Mouse (Mus musculus) liver, postnatal 0 days (tissue): ENCODE data around the gene Smc1a. TPM values are rescaled to one million over a fixed set of nuclear protein-coding genes. Genes with fewer than 3 reads are reported as not detected.
"Not testable (repeated sequence)": the region's sequence is repeated elsewhere in the genome, so short reads cannot be mapped to it uniquely, and the experiment has no call there.

Experiments used
- ATAC-seq: fragments of 200-750 bp; cut with Nextera tagmentation; 2 replicates; pipeline ENCODE4 v1.8.0; 2017; ENCODE audit warnings: mild to moderate bottlenecking, moderate library complexity
- DNase-seq: peaks from one replicate; pipeline ENCODE4 v3.0.0-alpha.2; 2016
- H3K27ac ChIP-seq: fragments of 300-500 bp; sonication (generic); 2 replicates; pipeline ENCODE4 v1.5.1; 2014; ENCODE audit warnings: antibody characterized with exemption, moderate library complexity, mild to moderate bottlenecking, low read depth
- H3K27me3 ChIP-seq: fragments of 300-500 bp; sonication (generic); 2 replicates; pipeline ENCODE4 v1.6.1; 2014; ENCODE audit warnings: low read length, control low read depth, mixed read lengths; ENCODE audit not compliant: insufficient read depth
- H3K36me3 ChIP-seq: fragments of 300-500 bp; sonication (generic); replicated peaks from 2 replicates; pipeline ENCODE4 v1.6.1; 2014; ENCODE audit warnings: mild to moderate bottlenecking, control low read depth, low read length, moderate library complexity, mixed read lengths; ENCODE audit not compliant: insufficient read depth
- H3K4me1 ChIP-seq: fragments of 300-500 bp; sonication (generic); 2 replicates; pipeline ENCODE4 v1.6.1; 2014; ENCODE audit warnings: antibody characterized with exemption, mild to moderate bottlenecking, control low read depth; ENCODE audit not compliant: insufficient read depth
- H3K4me2 ChIP-seq: fragments of 300-500 bp; sonication (generic); 2 replicates; pipeline ENCODE4 v1.6.1; 2014; ENCODE audit warnings: low read depth, mild to moderate bottlenecking, low read length, moderate library complexity, mixed read lengths
- H3K4me3 ChIP-seq: fragments of 300-500 bp; sonication (generic); 2 replicates; pipeline ENCODE4 v1.5.1; 2014; ENCODE audit warnings: low read depth, low read length
- H3K9ac ChIP-seq: fragments of 300-500 bp; sonication (generic); replicated peaks from 2 replicates; pipeline ENCODE4 v1.6.1; 2014; ENCODE audit warnings: mild to moderate bottlenecking, moderate library complexity
- H3K9me3 ChIP-seq: fragments of 300-500 bp; sonication (generic); 2 replicates; pipeline ENCODE4 v1.6.1; 2016; ENCODE audit warnings: mild to moderate bottlenecking, control low read depth, low read length, mixed read lengths
- CTCF ChIP-seq: sonication (generic); IDR thresholded peaks from 2 replicates; pipeline ENCODE4 v1.5.1; 2016; ENCODE audit warnings: antibody characterized with exemption, low read depth
- EP300 ChIP-seq: IDR thresholded peaks from 2 replicates; pipeline ENCODE4 v1.6.1; 2016; ENCODE audit warnings: antibody characterized with exemption, low read depth, mild to moderate bottlenecking
- WGBS: fragments of 180-500 bp; shearing (Covaris S2); extraction: QIAGEN DNeasy Blood & Tissue Kit; methylation state at CpG from one replicate; pipeline ENCODE4 v1.1.7; 2014; ENCODE audit not compliant: insufficient replicate concordance; 5-methylcytosine and 5-hydroxymethylcytosine counted together
- polyA plus RNA-seq: library from polyadenylated mRNA; unstranded; fragments of >200 nt; fragmentation: Nextera tagmentation; extraction: Ambion mirVana; gene quantifications from 2 replicates; pipeline ENCODE4 v1.2.1, GENCODE M21; 2015

The Smc1a gene
- polyA plus RNA-seq, 1 experiment from 2014 or later = 34.0 TPM

GRCm38 (mm10) chrX:152054094-152054493 is 37.9 kb downstream of the Smc1a start:
- 87% methylated on average over 1 of the region's 1 CpGs for WGBS
- no peaks in the 10 kb centered on the region for H3K4me1 ChIP-seq
- no peak overlapping the region for H3K27ac ChIP-seq
- no peaks in the 10 kb centered on the region for H3K9me3 ChIP-seq
- no peak overlapping the region for H3K4me3 ChIP-seq
- H3K9ac ChIP-seq = no peak overlapping the region
- no peak for ATAC-seq
- no peak for DNase-seq
- TF ChIP-seq EP300 (no peak), CTCF (no peak)
- H3K27me3 ChIP-seq = no peaks in the 10 kb centered on the region
- H3K36me3 ChIP-seq = peaks cover 15% of the 10 kb centered on the region
- no peak overlapping the region for H3K4me2 ChIP-seq

DNA sequence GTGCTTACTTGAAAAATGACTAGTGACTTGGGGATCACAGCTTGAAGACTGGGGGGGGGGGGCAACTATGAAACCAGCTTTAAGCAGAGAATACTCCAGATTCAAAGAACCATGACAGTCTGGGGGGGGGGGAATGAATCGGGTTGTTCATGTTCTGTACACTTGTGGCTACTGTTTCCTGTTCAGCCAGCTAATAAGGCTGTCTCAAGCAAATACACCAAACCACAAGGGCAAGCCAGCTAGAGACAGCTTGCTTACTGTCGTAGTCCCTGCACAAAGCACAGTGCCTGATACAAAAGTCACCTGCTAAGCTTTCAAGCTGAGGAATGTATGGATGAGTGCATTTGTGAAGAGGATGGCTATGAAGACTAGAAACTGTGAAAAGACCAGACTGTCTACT is 49.4 kb downstream of the Smc1a start:
- H3K4me3 ChIP-seq = no peak overlapping the region
- H3K27ac ChIP-seq = no peak overlapping the region
- TF ChIP-seq CTCF (no peak), EP300 (no peak)
- H3K4me2 ChIP-seq = no peak overlapping the region
- no peaks in the 10 kb centered on the region for H3K27me3 ChIP-seq
- H3K4me1 ChIP-seq = no peaks in the 10 kb centered on the region
- no peak for ATAC-seq
- H3K9me3 ChIP-seq = no peaks in the 10 kb centered on the region
- DNase-seq = no peak
- peaks cover 17% of the 10 kb centered on the region for H3K36me3 ChIP-seq
- 48% methylated on average over 2 of the region's 2 CpGs for WGBS
- no peak overlapping the region for H3K9ac ChIP-seq

GRCm38 (mm10) chrX:152067789-152068188 is 51.6 kb downstream of the Smc1a start:
- DNase-seq = no peak
- H3K9me3 ChIP-seq = no peaks in the 10 kb centered on the region
- H3K9ac ChIP-seq = no peak overlapping the region
- H3K4me2 ChIP-seq = no peak overlapping the region
- TF ChIP-seq EP300 (no peak), CTCF (no peak)
- H3K4me1 ChIP-seq = no peaks in the 10 kb centered on the region
- no peak for ATAC-seq
- no peak overlapping the region for H3K27ac ChIP-seq
- 46% methylated on average over 1 of the region's 1 CpGs for WGBS
- 0 out of 2 replicates have a peak, but pooled peaks cover 6% of the 10 kb centered on the region for H3K36me3 ChIP-seq
- H3K4me3 ChIP-seq = no peak overlapping the region
- H3K27me3 ChIP-seq = no peaks in the 10 kb centered on the region

DNA sequence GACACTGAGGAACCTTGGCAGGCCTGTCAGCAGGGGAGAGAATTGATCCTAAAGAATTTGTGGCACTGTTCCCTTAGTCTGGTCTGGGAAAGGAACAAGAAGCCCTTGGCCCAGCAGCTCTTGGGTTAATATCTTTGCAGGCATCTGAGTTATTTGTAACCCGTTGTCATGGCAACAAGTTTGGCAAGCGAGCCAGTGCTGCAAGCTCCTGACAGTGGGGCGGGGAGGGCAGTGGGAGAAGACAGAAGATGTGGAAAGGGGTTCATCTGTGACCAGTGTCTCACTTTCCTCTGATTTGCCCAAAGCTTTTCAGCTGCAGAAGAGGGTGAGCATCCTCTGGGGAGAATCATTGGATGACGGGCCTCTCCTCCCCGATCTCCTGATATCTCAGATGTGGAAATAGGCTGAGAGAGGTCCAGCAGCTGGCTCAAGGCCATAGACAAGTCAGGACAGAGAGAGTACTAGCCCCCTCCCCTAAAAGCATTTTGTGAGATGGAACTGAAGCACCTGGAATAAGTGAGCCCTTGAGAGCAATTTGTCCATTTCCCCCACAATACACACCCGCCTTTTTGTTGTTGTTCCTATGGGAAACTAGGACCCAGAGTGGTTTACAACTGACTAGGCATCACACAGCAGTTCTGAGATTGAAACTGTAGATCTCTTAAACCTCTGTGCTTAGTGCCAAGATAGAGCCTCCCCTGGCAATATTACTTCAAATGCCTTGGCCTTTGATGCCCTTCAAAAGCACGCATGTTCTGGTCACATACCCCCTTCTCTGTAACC is 73.8 kb downstream of the Smc1a start:
- H3K9me3 ChIP-seq, H3K9ac ChIP-seq, H3K27ac ChIP-seq, H3K4me1 ChIP-seq, H3K4me3 ChIP-seq, H3K27me3 ChIP-seq, H3K4me2 ChIP-seq, H3K36me3 ChIP-seq, ATAC-seq: not testable (repeated sequence)
- 47% methylated on average over 7 of the region's 7 CpGs for WGBS
- DNase-seq = peak; percentile 13

- H3K4me3 ChIP-seq = no peak overlapping the region
- ATAC-seq (no peak), DNase-seq (no peak)
- H3K9ac ChIP-seq = no peak overlapping the region
- 36% methylated on average over 1 of the region's 1 CpGs for WGBS
- no peaks in the 10 kb centered on the region for H3K4me1 ChIP-seq
- no peak overlapping the region for H3K4me2 ChIP-seq
- peaks cover 4% of the 10 kb centered on the region; the same call in 1 of the 2 replicates for H3K27me3 ChIP-seq
- H3K27ac ChIP-seq = no peak overlapping the region
- no peaks in the 10 kb centered on the region for H3K9me3 ChIP-seq
- no peaks in the 10 kb centered on the region for H3K36me3 ChIP-seq
- TF ChIP-seq CTCF = no peak
- no peak for TF ChIP-seq EP300
Measured at GRCm38 (mm10) chrX:152097572-152097971, 81.3 kb downstream of the Smc1a start.

Other genes starting within 250 kb of the Smc1a start
- 6.5 and 11.1 TPM in 2 replicates for gene Huwe1, start 215.6 kb upstream of the Smc1a start, polyA plus RNA-seq
- 197 and 223 TPM in 2 replicates for gene Hsd17b10, start 14.6 kb upstream of the Smc1a start, polyA plus RNA-seq
- gene Ribc1, start 133 bp upstream of the Smc1a start, polyA plus RNA-seq = 1.8 and 1.9 TPM in 2 replicates
- 3.0 and 3.7 TPM in 2 replicates for gene Iqsec2, start 127.8 kb downstream of the Smc1a start, polyA plus RNA-seq
- 7.2 and 9.8 TPM in 2 replicates for gene Kdm5c, start 216.6 kb downstream of the Smc1a start, polyA plus RNA-seq